Mouse (Mus musculus) left cerebral cortex, adult 2 months (tissue): ENCODE results near the gene Olfr1469. TPM values are rescaled to one million over a fixed set of nuclear protein-coding genes. Genes with fewer than 3 reads are reported as not detected.
"Not testable (repeated sequence)": the region's sequence is repeated elsewhere in the genome, so short reads cannot be mapped to it uniquely, and the experiment has no call there.

ENCODE experiments used
- DNase-seq, 2 experiments: peaks; one replicate each; pipeline ENCODE4 v3.0.0; 2021 to 2022; ENCODE audit warnings: low spot score in 2 of 2, mixed read lengths in 1 of 2; ENCODE audit errors: extremely low spot score in 1 of 2
- H3K27ac ChIP-seq: fragments of 200-600 bp; 2 replicates; pipeline ENCODE4 v1.8.1; 2022
- H3K4me3 ChIP-seq: fragments of 200-600 bp; 2 replicates; pipeline ENCODE4 v1.8.1; 2022
- CTCF ChIP-seq: fragments of 200-600 bp; IDR thresholded peaks from 2 replicates; pipeline ENCODE4 v1.8.1; 2022; ENCODE audit warnings: antibody characterized with exemption, mild to moderate bottlenecking, moderate library complexity
- intact Hi-C: fragments of 180-260 bp; cut with DNase I; formaldehyde crosslinking; loops from one replicate; pipeline ENCODE4 v1.15.1; 2025
- long read RNA-seq, 2 experiments: library from polyadenylated mRNA; stranded (forward); transcript quantifications; one replicate each; pipeline ENCODE4 v2.0.0; 2021; ENCODE audit warnings: borderline mapping rate in 2 of 2
- total RNA-seq, 2 experiments: library from RNA; stranded (reverse); gene quantifications; 2 replicates each; pipeline ENCODE4 v1.2.3; 2021

The Olfr1469 gene
- not detected for total RNA-seq
- long read RNA-seq, experiment 1 = 0 reads
- long read RNA-seq, experiment 2 = 0 reads

- Histone ChIP-seq H3K4me3 (no peak within 1 kb of the TSS), H3K27ac (no peak within 1 kb of the TSS)
- no peak for DNase-seq
- TF ChIP-seq CTCF = no peak
- intact Hi-C loops = no loop called here
These were observed at the start of gene Olfr1469 for GRCm38 (mm10) chr19:13407549-13407948. Gene Olfr1469, plus strand, starts transcription at chr19:13407849.

- TF ChIP-seq CTCF = no peak
- no peak within 1 kb of the TSS for H3K27ac ChIP-seq
- no peak for DNase-seq
- H3K4me3 ChIP-seq = no peak within 1 kb of the TSS
- intact Hi-C loops = no loop called here
These were observed 45.7 kb upstream of the Olfr1469 start, which contains the start of gene Olfr1467 for GRCm38 (mm10) chr19:13361936-13362335. Gene Olfr1467, plus strand, starts transcription at chr19:13362236.

- not testable (repeated sequence) for H3K4me3 ChIP-seq
These were observed 35.5 kb downstream of the Olfr1469 start, which contains the start of gene Olfr1471 for GRCm38 (mm10) chr19:13443109-13443508. Gene Olfr1471, plus strand, starts transcription at chr19:13443409.

GRCm38 (mm10) chr19:13455986-13456385 is 48.3 kb downstream of the Olfr1469 start, which contains the start of gene Olfr1472:
Gene Olfr1472, minus strand, starts transcription at chr19:13456086.
- DNase-seq = no peak
- TF ChIP-seq CTCF = no peak
- no peak within 1 kb of the TSS for H3K27ac ChIP-seq
- H3K4me3 ChIP-seq = no peak within 1 kb of the TSS
- intact Hi-C loops = no loop called here

More at GRCm38 (mm10) chr19:13443109-13443508, 35.5 kb downstream of the Olfr1469 start, which contains the start of gene Olfr1471:
- DNase-seq, intact Hi-C loops, H3K27ac ChIP-seq: not testable (repeated sequence)

Other genes starting within 250 kb of the Olfr1469 start
- gene Olfr1461, start 244.8 kb upstream of the Olfr1469 start, total RNA-seq = not detected
- gene Olfr1462, start 222.1 kb upstream of the Olfr1469 start, total RNA-seq = not detected
- gene Olfr1463, start 176.5 kb upstream of the Olfr1469 start, total RNA-seq = not detected
- gene Olfr1465, start 92.3 kb upstream of the Olfr1469 start, total RNA-seq = not detected
- not detected for gene Olfr1466, start 69.0 kb upstream of the Olfr1469 start, total RNA-seq
- gene Olfr1467, start 45.6 kb upstream of the Olfr1469 start, total RNA-seq = not detected
- gene Olfr1471, start 35.6 kb downstream of the Olfr1469 start, total RNA-seq = not detected
- gene Olfr1472, start 48.2 kb downstream of the Olfr1469 start, total RNA-seq = not detected
- gene Olfr1474, start 61.7 kb downstream of the Olfr1469 start, total RNA-seq = not detected
- gene Olfr1475, start 72.3 kb downstream of the Olfr1469 start, total RNA-seq = not detected
- not detected for gene Olfr1477, start 92.7 kb downstream of the Olfr1469 start, total RNA-seq
- not detected for gene Olfr1480, start 120.1 kb downstream of the Olfr1469 start, total RNA-seq
- not detected for gene Olfr1484, start 175.7 kb downstream of the Olfr1469 start, total RNA-seq
- not detected for gene Olfr1487, start 209.5 kb downstream of the Olfr1469 start, total RNA-seq
- not detected for gene Olfr1489, start 223.8 kb downstream of the Olfr1469 start, total RNA-seq
- not detected for gene Olfr1490, start 243.2 kb downstream of the Olfr1469 start, total RNA-seq